Comparison of ENCODE assay signal across 17 mouse cellular contexts in genomic region chr14:100724962-100725361, GRCm38 (mm10).
DNase-seq lines count a peak whose midpoint lies in the region; ATAC-seq and TF ChIP-seq lines count a peak whose summit lies in the region.
"Had no signal": no experiment of that assay in that cellular context is flagged by ENCODE, and none has a peak within 500 bp of the region (broad histone marks: within the 10 kb centered on the region; RNA-seq: fewer than 3 reads in every experiment).

No protein-coding gene starts in this region.

- no peak overlapping the region for H3K4me3 ChIP-seq in midbrain, postnatal 0 days (ENCODE audit: low read depth, low read length)
- no peak overlapping the region for H3K4me3 ChIP-seq in midbrain, embryonic 11.5 days (ENCODE audit: low read depth, low read length)
- H3K4me3 ChIP-seq: embryonic facial prominence, embryonic 13.5 days; forebrain, embryonic 13.5 days; hindbrain, embryonic 10.5 days; intestine, embryonic 15.5 days; neural tube, embryonic 13.5 days had no signal

- no peak for ATAC-seq in midbrain, postnatal 0 days (ENCODE audit: low FRiP score)
- ATAC-seq in midbrain, embryonic 11.5 days (ENCODE audit: low FRiP score): no peak
- ATAC-seq: forebrain, embryonic 13.5 days; intestine, embryonic 15.5 days; Patski had no signal

- H3K27ac ChIP-seq in midbrain, postnatal 0 days (ENCODE audit: low read depth, low read length): no peak overlapping the region
- no peak overlapping the region for H3K27ac ChIP-seq in midbrain, embryonic 11.5 days (ENCODE audit: low read depth, low read length)
- H3K27ac ChIP-seq: embryonic facial prominence, embryonic 13.5 days; forebrain, embryonic 13.5 days; hindbrain, embryonic 10.5 days; intestine, embryonic 15.5 days; neural tube, embryonic 13.5 days had no signal

- no peak for TF ChIP-seq CTCF in midbrain, postnatal 0 days (IDR thresholded peaks at IDR 0.05)

- H3K9ac ChIP-seq in midbrain, postnatal 0 days (replicated peaks; ENCODE audit: low read length, poor library complexity, severe bottlenecking): no peak overlapping the region
- H3K9ac ChIP-seq in midbrain, embryonic 11.5 days (ENCODE audit: low read length): no peak overlapping the region
- H3K9ac ChIP-seq: embryonic facial prominence, embryonic 13.5 days; forebrain, embryonic 13.5 days; intestine, embryonic 15.5 days; neural tube, embryonic 13.5 days had no signal

- DNase-seq in gastrocnemius, adult 18-20 months (ENCODE audit: low spot score): peak; percentile 26
- no peak for DNase-seq in gastrocnemius, postnatal 36 days
- DNase-seq in midbrain, postnatal 0 days (ENCODE audit: low spot score): peak; percentile 46
- no peak for DNase-seq in midbrain, embryonic 11.5 days (ENCODE audit: low spot score, missing footprints)
- peak; percentile 8 for DNase-seq in heart, postnatal 25 days (ENCODE audit: low spot score)
- no peak for DNase-seq in kidney, postnatal 25 days
- no peak for DNase-seq in embryo, embryonic 9.5 days (ENCODE audit: extremely low spot score)
- DNase-seq: kidney, postnatal 10 days; retina, postnatal 1 day; spleen, adult 18-20 months; thymus, postnatal 14 days had no signal

- intact Hi-C loops in gastrocnemius, postnatal 36 days (cut with DNase I): no loop called here
- intact Hi-C loops in heart, postnatal 25 days (cut with DNase I): no loop called here

- H3K27me3 ChIP-seq in midbrain, postnatal 0 days (ENCODE audit: insufficient read depth, low read length): no peaks in the 10 kb centered on the region
- no peaks in the 10 kb centered on the region for H3K27me3 ChIP-seq in midbrain, embryonic 11.5 days (ENCODE audit: control insufficient read depth, insufficient read depth, low read length)
- H3K27me3 ChIP-seq: embryonic facial prominence, embryonic 13.5 days; forebrain, embryonic 13.5 days; intestine, embryonic 15.5 days; neural tube, embryonic 13.5 days; Patski had no signal

- 75% methylated on average over 8 of the region's 8 CpGs for WGBS in midbrain, postnatal 0 days
- WGBS in midbrain, embryonic 11.5 days: 91% methylated on average over 8 of the region's 8 CpGs

- no peak overlapping the region for H3K4me2 ChIP-seq in midbrain, postnatal 0 days (ENCODE audit: low read depth, low read length, poor library complexity, severe bottlenecking)
- no peak overlapping the region for H3K4me2 ChIP-seq in midbrain, embryonic 11.5 days
- H3K4me2 ChIP-seq: embryonic facial prominence, embryonic 13.5 days; forebrain, embryonic 13.5 days; intestine, embryonic 15.5 days; neural tube, embryonic 13.5 days had no signal

- no peaks in the 10 kb centered on the region for H3K36me3 ChIP-seq in midbrain, postnatal 0 days (ENCODE audit: insufficient read depth, low read length)
- no peaks in the 10 kb centered on the region for H3K36me3 ChIP-seq in midbrain, embryonic 11.5 days (ENCODE audit: control insufficient read depth, insufficient read depth, low read length)
- H3K36me3 ChIP-seq: embryonic facial prominence, embryonic 13.5 days; hindbrain, embryonic 10.5 days; intestine, embryonic 15.5 days; neural tube, embryonic 13.5 days had no signal

- H3K9me3 ChIP-seq in midbrain, postnatal 0 days (ENCODE audit: low read length): no peaks in the 10 kb centered on the region
- no peaks in the 10 kb centered on the region for H3K9me3 ChIP-seq in midbrain, embryonic 11.5 days (ENCODE audit: control insufficient read depth, low read length)
- H3K9me3 ChIP-seq: embryonic facial prominence, embryonic 13.5 days; forebrain, embryonic 13.5 days; hindbrain, embryonic 10.5 days; intestine, embryonic 15.5 days; neural tube, embryonic 13.5 days had no signal

- H3K4me1 ChIP-seq in midbrain, postnatal 0 days (ENCODE audit: insufficient read depth, low read length): no peaks in the 10 kb centered on the region
- no peaks in the 10 kb centered on the region; the same call in 1 of the 2 replicates for H3K4me1 ChIP-seq in midbrain, embryonic 11.5 days (ENCODE audit: control insufficient read depth, insufficient read depth, low read length)
- H3K4me1 ChIP-seq: intestine, embryonic 15.5 days had no signal

Comparison
In these comparisons a context has a peak if more than half of its experiments do, and no peak if none do; other contexts are left out.
1. DNase-seq: peak in gastrocnemius, adult 18-20 months (single experiment), midbrain, postnatal 0 days (single experiment) and heart, postnatal 25 days (single experiment); none in gastrocnemius, postnatal 36 days (0 of 2), midbrain, embryonic 11.5 days (single experiment), kidney, postnatal 25 days (0 of 2) and embryo, embryonic 9.5 days (single experiment).